Mouse (Mus musculus): ENCODE data around the gene Bnip3. TPM values are rescaled to one million over a fixed set of nuclear protein-coding genes. Genes with fewer than 3 reads are reported as not detected.

Gene Bnip3
- polyA plus RNA-seq, 1 experiment, result not detected

GRCm38 (mm10) chr7:138854201-138854600 lies 55.1 kb downstream of the Bnip3 start:
- WGBS, result 88% methylated on average over 2 of the region's 2 CpGs
- Histone ChIP-seq H3K4me3 (ENCODE audit: insufficient read depth, low read depth, low read length) (no peak overlapping the region), H3K4me1 (ENCODE audit: control insufficient read depth, insufficient read depth, low read length) (peaks cover 7% of the 10 kb centered on the region), H3K27ac (ENCODE audit: insufficient read depth, low read depth, low read length) (no peak overlapping the region)
- no peak for TF ChIP-seq CTCF (IDR thresholded peaks at IDR 0.05; ENCODE audit: insufficient read depth, low read depth, low read length)
- no peak for TF ChIP-seq POLR2A (IDR thresholded peaks at IDR 0.05; ENCODE audit: insufficient read depth, low read depth, low read length)

GRCm38 (mm10) chr7:138853417-138854031 lies 55.8 kb downstream of the Bnip3 start:
- Histone ChIP-seq H3K4me3 (ENCODE audit: insufficient read depth, low read depth, low read length) (no peak overlapping the region), H3K4me1 (ENCODE audit: control insufficient read depth, insufficient read depth, low read length) (peaks cover 7% of the 10 kb centered on the region), H3K27ac (ENCODE audit: insufficient read depth, low read depth, low read length) (no peak overlapping the region)
- TF ChIP-seq CTCF (IDR thresholded peaks at IDR 0.05; ENCODE audit: insufficient read depth, low read depth, low read length), result no peak
- TF ChIP-seq POLR2A (IDR thresholded peaks at IDR 0.05; ENCODE audit: insufficient read depth, low read depth, low read length), result no peak
- 93% methylated on average over 4 of the region's 4 CpGs for WGBS

GRCm38 (mm10) chr7:138850083-138850482 lies 59.2 kb downstream of the Bnip3 start:
- no peak overlapping the region for H3K27ac ChIP-seq (ENCODE audit: insufficient read depth, low read depth, low read length)
- TF ChIP-seq POLR2A (IDR thresholded peaks at IDR 0.05; ENCODE audit: insufficient read depth, low read depth, low read length) (no peak), CTCF (IDR thresholded peaks at IDR 0.05; ENCODE audit: insufficient read depth, low read depth, low read length) (no peak)
- peaks cover 9% of the 10 kb centered on the region for H3K4me1 ChIP-seq (ENCODE audit: control insufficient read depth, insufficient read depth, low read length)
- no peak overlapping the region for H3K4me3 ChIP-seq (ENCODE audit: insufficient read depth, low read depth, low read length)

GRCm38 (mm10) chr7:138848028-138848920 lies 61.0 kb downstream of the Bnip3 start:
- Histone ChIP-seq H3K4me1 (ENCODE audit: control insufficient read depth, insufficient read depth, low read length) (peaks cover 16% of the 10 kb centered on the region), H3K27ac (ENCODE audit: insufficient read depth, low read depth, low read length) (no peak overlapping the region), H3K4me3 (ENCODE audit: insufficient read depth, low read depth, low read length) (no peak overlapping the region)
- WGBS, result 54% methylated on average over 7 of the region's 7 CpGs
- TF ChIP-seq CTCF (IDR thresholded peaks at IDR 0.05; ENCODE audit: insufficient read depth, low read depth, low read length) (no peak), POLR2A (IDR thresholded peaks at IDR 0.05; ENCODE audit: insufficient read depth, low read depth, low read length) (no peak)

GRCm38 (mm10) chr7:138847316-138848027 lies 61.8 kb downstream of the Bnip3 start:
- 20% methylated on average over 13 of the region's 13 CpGs for WGBS
- H3K4me3 ChIP-seq (ENCODE audit: insufficient read depth, low read depth, low read length), result peak overlapping the region; percentile 84
- H3K4me1 ChIP-seq (ENCODE audit: control insufficient read depth, insufficient read depth, low read length), result peaks cover 22% of the 10 kb centered on the region
- H3K27ac ChIP-seq (ENCODE audit: insufficient read depth, low read depth, low read length), result no peak overlapping the region
- no peak for TF ChIP-seq POLR2A (IDR thresholded peaks at IDR 0.05; ENCODE audit: insufficient read depth, low read depth, low read length)
- no peak for TF ChIP-seq CTCF (IDR thresholded peaks at IDR 0.05; ENCODE audit: insufficient read depth, low read depth, low read length)

- Histone ChIP-seq H3K4me3 (ENCODE audit: insufficient read depth, low read depth, low read length) (peak overlapping the region; percentile 84), H3K27ac (ENCODE audit: insufficient read depth, low read depth, low read length) (no peak overlapping the region), H3K4me1 (ENCODE audit: control insufficient read depth, insufficient read depth, low read length) (peaks cover 23% of the 10 kb centered on the region)
- no peak for TF ChIP-seq CTCF (IDR thresholded peaks at IDR 0.05; ENCODE audit: insufficient read depth, low read depth, low read length)
- no peak for TF ChIP-seq POLR2A (IDR thresholded peaks at IDR 0.05; ENCODE audit: insufficient read depth, low read depth, low read length)
- WGBS, result under 1% methylated on average over 61 of the region's 61 CpGs
Measured at GRCm38 (mm10) chr7:138846502-138846991, 62.8 kb downstream of the Bnip3 start.

GRCm38 (mm10) chr7:138845544-138846391 lies 63.6 kb downstream of the Bnip3 start, which contains the start of the genes Ppp2r2d and Mapk1ip1:
Ppp2r2d (plus strand) TSS chr7:138846079.
Mapk1ip1 (minus strand) TSS chr7:138846273.
- TF ChIP-seq CTCF (IDR thresholded peaks at IDR 0.05; ENCODE audit: insufficient read depth, low read depth, low read length) (peak; percentile 53; the same call in 1 of the 2 replicates), POLR2A (IDR thresholded peaks at IDR 0.05; ENCODE audit: insufficient read depth, low read depth, low read length) (peak; percentile 87)
- peaks cover 25% of the 10 kb centered on the region for H3K4me1 ChIP-seq (ENCODE audit: control insufficient read depth, insufficient read depth, low read length)

GRCm38 (mm10) chr7:138845111-138845510 lies 64.2 kb downstream of the Bnip3 start:
- H3K27ac ChIP-seq (ENCODE audit: insufficient read depth, low read depth, low read length), result 0 out of 2 replicates have a peak overlapping the region, but pooled peaks have one; percentile 7
- H3K4me3 ChIP-seq (ENCODE audit: insufficient read depth, low read depth, low read length), result peak overlapping the region; percentile 45
- WGBS, result 23% methylated on average over 8 of the region's 8 CpGs
- peaks cover 28% of the 10 kb centered on the region for H3K4me1 ChIP-seq (ENCODE audit: control insufficient read depth, insufficient read depth, low read length)
- TF ChIP-seq CTCF (IDR thresholded peaks at IDR 0.05; ENCODE audit: insufficient read depth, low read depth, low read length) (no peak), POLR2A (IDR thresholded peaks at IDR 0.05; ENCODE audit: insufficient read depth, low read depth, low read length) (no peak)

More at GRCm38 (mm10) chr7:138845544-138846391, 63.6 kb downstream of the Bnip3 start, which contains the start of the genes Ppp2r2d and Mapk1ip1:
- peak within 1 kb of the TSS; percentile 90 for H3K27ac ChIP-seq (ENCODE audit: insufficient read depth, low read depth, low read length)
- under 1% methylated on average over 51 of the region's 51 CpGs for WGBS
- peak within 1 kb of the TSS; percentile 84 for H3K4me3 ChIP-seq (ENCODE audit: insufficient read depth, low read depth, low read length)

Data from olfactory bulb, adult 2 months (tissue).